Mouse (Mus musculus) ES-E14 (cell line): ENCODE data around the gene Kcnj10. TPM values are rescaled to one million over a fixed set of nuclear protein-coding genes. Genes with fewer than 3 reads are reported as not detected.

Source experiments
- DNase-seq: peaks from one replicate; pipeline ENCODE4 v3.0.0-alpha.2; 2013; ENCODE audit warnings: low read depth, low spot score
- H3K27ac ChIP-seq: 2 replicates; pipeline ENCODE4 v1.5.1; 2012; ENCODE audit warnings: low read depth, mild to moderate bottlenecking, low read length, moderate library complexity, mixed read lengths; ENCODE audit not compliant: poor library complexity, insufficient read depth, severe bottlenecking
- H3K36me3 ChIP-seq: 2 replicates; pipeline ENCODE4 v1.6.1; 2012; ENCODE audit warnings: mild to moderate bottlenecking, low read length, moderate library complexity, mixed read lengths; ENCODE audit not compliant: control insufficient read depth, poor library complexity, insufficient read depth, severe bottlenecking
- H3K4me1 ChIP-seq, 2 experiments: fragments of 150-350 bp in 1 of 2; sonication (generic) in 1 of 2; 2 replicates each; pipeline ENCODE4 v1.6.1; 2012; ENCODE audit warnings: low read length in 2 of 2, mild to moderate bottlenecking in 1 of 2, mixed read lengths in 1 of 2; ENCODE audit not compliant: control insufficient read depth in 2 of 2, insufficient read depth in 2 of 2, poor library complexity in 1 of 2
- H3K4me3 ChIP-seq, 2 experiments: fragments of 150-350 bp in 1 of 2; sonication (generic) in 1 of 2; 2 replicates each; pipeline ENCODE4 v1.5.1; 2012; ENCODE audit warnings: low read length in 2 of 2, low read depth in 1 of 2, mild to moderate bottlenecking in 1 of 2, mixed read lengths in 1 of 2; ENCODE audit not compliant: insufficient read depth in 1 of 2, poor library complexity in 1 of 2, severe bottlenecking in 1 of 2
- H3K9ac ChIP-seq: 2 replicates; pipeline ENCODE4 v1.6.1; 2012; ENCODE audit warnings: low read depth, mild to moderate bottlenecking, low read length, mixed read lengths; ENCODE audit not compliant: poor library complexity, insufficient read depth, severe bottlenecking
- H3K9me3 ChIP-seq: fragments of 150-350 bp; sonication (generic); 2 replicates; pipeline ENCODE4 v1.6.1; 2012; ENCODE audit warnings: low read depth, mild to moderate bottlenecking, low read length; ENCODE audit not compliant: control insufficient read depth, insufficient read depth
- CHD2 ChIP-seq: IDR thresholded peaks from 2 replicates; pipeline ENCODE4 v1.6.1; 2014; ENCODE audit warnings: mild to moderate bottlenecking, low read depth, low read length, inconsistent platforms
- HCFC1 ChIP-seq: IDR thresholded peaks from 2 replicates; pipeline ENCODE4 v1.6.1; 2012; ENCODE audit warnings: low read length, inconsistent platforms, borderline replicate concordance; ENCODE audit not compliant: insufficient read depth
- MAFK ChIP-seq: IDR thresholded peaks from 2 replicates; pipeline ENCODE4 v1.6.1; 2014; ENCODE audit warnings: mild to moderate bottlenecking, low read depth, low read length, inconsistent platforms; ENCODE audit not compliant: insufficient read depth
- ZC3H11A ChIP-seq: IDR thresholded peaks from 2 replicates; pipeline ENCODE4 v1.6.1; 2012; ENCODE audit warnings: low read depth, mild to moderate bottlenecking, inconsistent platforms, low read length, borderline replicate concordance
- ZNF384 ChIP-seq: IDR thresholded peaks from 2 replicates; pipeline ENCODE4 v1.6.1; 2012; ENCODE audit warnings: low read depth, low read length, inconsistent platforms
- in situ Hi-C, 2 experiments: fragments of 600-800 bp; cut with MboI; formaldehyde crosslinking; loops; one replicate each; pipeline ENCODE4 v1.15.1; 2025; ENCODE audit warnings: low sequenced_read_pairs in 2 of 2, inconsistent platforms in 1 of 2; ENCODE audit not compliant: unreplicated experiment in 2 of 2
- total RNA-seq: library from RNA; depleted of rRNA; stranded (reverse); fragments of 300-350 nt; gene quantifications from 2 replicates; pipeline ENCODE4 v1.2.3, GENCODE M21; 2012

Gene Kcnj10
- total RNA-seq, 1 experiment = 0.80 TPM

DNA sequence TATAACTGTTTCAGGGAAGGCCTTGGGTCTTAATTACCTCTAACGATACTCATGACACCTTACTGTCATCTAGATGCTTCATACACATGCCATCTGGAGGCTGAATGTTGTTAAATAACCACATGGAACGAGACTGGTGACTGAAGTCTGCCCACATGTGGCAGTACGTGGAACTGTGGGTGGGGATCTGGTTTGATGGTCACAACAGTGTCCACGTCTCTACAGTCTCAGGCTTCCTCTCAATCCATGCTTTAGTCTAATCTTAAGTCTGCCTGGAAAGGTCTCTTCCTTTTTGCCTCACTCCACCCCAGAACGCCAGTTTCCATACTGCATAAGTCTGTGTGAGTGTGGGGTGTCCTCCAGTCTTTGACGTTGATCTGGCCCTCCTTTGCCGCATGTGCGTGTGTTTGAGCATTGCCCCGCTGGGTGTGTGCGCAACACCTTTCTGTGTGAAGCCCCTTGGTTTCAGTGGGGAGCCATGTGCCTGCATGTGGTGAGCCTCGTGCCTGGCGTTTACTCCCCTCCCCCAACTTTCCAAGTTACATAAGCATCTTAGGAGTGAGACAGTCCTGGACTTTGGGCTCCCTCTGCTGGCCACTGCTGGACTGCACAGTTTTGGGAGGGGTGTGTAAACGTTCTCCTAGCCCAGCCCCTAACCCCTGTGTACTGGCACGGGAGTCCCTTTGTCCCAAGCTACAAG, 31.2 kb upstream of the Kcnj10 start:
- Histone ChIP-seq H3K4me3 (no peak overlapping the region), H3K9ac (peak overlapping the region; percentile 50; the same call in 1 of the 2 replicates), H3K36me3 (no peaks in the 10 kb centered on the region), H3K9me3 (no peaks in the 10 kb centered on the region), H3K4me1 (peaks cover 0 to 14% of the 10 kb centered on the region in 2 experiments; a peak in 2 of 4 replicates), H3K27ac (no peak overlapping the region; the same call in 1 of the 2 replicates)
- no peak; the same call in 1 of the 2 replicates for TF ChIP-seq HCFC1
- TF ChIP-seq ZC3H11A = peak; percentile 49; the same call in 1 of the 2 replicates
- TF ChIP-seq ZNF384 = no peak
- TF ChIP-seq CHD2 = no peak
- DNase-seq = peak; percentile 96
- in situ Hi-C loops = loop anchor here in 1 of 2 experiments (10.0 kb wide), 1 partner anchor 165 kb away; the partner anchor contains the start of gene Dcaf8

DNA sequence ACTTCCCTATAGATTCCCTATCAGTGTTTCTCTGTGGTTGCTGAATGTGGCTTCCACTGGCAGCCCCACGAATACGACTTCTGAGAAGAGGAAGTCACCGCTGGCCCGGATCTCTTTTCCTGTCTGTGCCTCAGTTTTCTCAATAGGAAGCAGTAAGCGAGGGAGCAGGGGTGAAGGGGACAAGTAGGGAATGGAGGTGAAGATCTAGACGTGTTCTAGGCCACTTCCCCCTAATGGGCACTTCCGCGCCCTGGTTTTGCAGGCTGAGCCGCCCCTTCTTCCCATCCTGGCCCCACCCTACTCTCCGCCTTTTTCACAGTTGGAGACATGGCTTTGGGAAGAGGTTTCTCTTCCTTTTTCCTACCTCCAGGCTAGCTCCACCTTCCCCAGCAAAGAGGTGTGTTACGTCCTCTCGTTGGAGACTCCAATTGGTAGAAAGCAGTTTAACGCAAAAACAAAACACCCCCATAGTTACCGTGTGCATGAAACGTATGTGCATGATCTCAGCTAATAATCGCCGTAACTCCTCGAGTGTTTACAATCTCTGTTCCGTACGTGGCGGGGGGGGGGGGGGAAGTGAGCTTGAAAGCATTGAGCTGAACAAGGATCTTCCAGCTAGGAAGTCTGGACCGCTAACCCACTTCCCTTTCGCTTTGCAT, 29.6 kb upstream of the Kcnj10 start:
- Histone ChIP-seq H3K9me3 (no peaks in the 10 kb centered on the region), H3K4me3 (peak overlapping the region; percentile 67 to 72), H3K36me3 (peaks cover 3% of the 10 kb centered on the region; the same call in 1 of the 2 replicates), H3K4me1 (peaks cover 0 to 16% of the 10 kb centered on the region in 2 experiments; a peak in 2 of 4 replicates), H3K9ac (peak overlapping the region; percentile 52; the same call in 1 of the 2 replicates), H3K27ac (no peak overlapping the region)
- peak; percentile 85 for DNase-seq
- TF ChIP-seq ZNF384 = no peak
- in situ Hi-C loops = loop anchor here in 1 of 2 experiments (10.0 kb wide), 1 partner anchor 167 kb away; the partner anchor contains the start of gene Dcaf8

DNA sequence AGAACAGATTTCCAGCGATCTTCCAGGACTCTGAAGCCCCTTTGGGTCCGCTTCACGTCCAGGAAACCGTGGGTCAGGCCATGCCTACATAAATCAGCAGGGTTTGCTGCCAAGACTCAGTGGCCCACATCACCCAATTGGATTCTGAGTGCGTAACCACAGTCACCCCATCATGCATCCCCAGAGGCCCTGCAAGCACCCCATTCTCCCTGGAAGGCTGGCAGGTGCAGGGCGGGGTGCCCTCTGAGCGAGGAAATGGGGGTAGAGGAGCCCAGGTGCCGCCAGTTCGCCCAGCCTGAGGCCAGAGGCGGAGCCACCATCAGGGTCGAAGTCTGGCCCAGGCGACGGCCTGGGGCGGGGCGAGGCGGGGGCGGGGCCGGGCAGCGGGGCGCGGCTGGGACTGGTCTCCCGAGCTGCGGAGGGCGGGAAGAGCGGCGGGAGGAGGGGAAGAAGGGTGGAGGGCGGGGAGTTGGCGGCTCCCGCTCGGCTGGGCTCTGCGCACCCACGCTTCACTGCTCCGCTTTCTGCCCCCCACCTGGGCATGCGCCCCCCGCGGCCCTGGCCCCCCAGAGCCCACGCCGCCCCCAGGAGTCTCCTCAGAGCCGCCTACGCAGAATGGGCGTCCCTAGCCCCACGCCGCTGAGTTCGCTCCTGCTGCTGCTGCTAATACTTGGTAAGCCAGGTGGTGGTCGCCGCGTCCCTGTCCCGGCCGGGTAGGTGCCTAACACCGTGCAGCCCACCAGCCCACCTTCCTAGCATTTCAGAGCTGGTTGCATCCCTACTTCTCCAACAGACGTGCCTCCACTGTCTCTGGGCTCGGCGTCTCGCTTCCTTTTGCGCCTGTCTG, 28.9 kb upstream of the Kcnj10 start:
- Histone ChIP-seq H3K36me3 (peaks cover 4% of the 10 kb centered on the region; the same call in 1 of the 2 replicates), H3K9me3 (no peaks in the 10 kb centered on the region), H3K9ac (peak overlapping the region; percentile 77), H3K4me1 (peaks cover 0 to 16% of the 10 kb centered on the region in 2 experiments; a peak in 2 of 4 replicates), H3K27ac (no peak overlapping the region), H3K4me3 (peak overlapping the region; percentile 72 to 84)
- DNase-seq = peak; percentile 86
- in situ Hi-C loops = loop anchor here in 1 of 2 experiments (10.0 kb wide), 1 partner anchor 167 kb away; the partner anchor contains the start of gene Dcaf8
- TF ChIP-seq MAFK (no peak), ZNF384 (no peak), HCFC1 (no peak), ZC3H11A (no peak), CHD2 (no peak)

DNA sequence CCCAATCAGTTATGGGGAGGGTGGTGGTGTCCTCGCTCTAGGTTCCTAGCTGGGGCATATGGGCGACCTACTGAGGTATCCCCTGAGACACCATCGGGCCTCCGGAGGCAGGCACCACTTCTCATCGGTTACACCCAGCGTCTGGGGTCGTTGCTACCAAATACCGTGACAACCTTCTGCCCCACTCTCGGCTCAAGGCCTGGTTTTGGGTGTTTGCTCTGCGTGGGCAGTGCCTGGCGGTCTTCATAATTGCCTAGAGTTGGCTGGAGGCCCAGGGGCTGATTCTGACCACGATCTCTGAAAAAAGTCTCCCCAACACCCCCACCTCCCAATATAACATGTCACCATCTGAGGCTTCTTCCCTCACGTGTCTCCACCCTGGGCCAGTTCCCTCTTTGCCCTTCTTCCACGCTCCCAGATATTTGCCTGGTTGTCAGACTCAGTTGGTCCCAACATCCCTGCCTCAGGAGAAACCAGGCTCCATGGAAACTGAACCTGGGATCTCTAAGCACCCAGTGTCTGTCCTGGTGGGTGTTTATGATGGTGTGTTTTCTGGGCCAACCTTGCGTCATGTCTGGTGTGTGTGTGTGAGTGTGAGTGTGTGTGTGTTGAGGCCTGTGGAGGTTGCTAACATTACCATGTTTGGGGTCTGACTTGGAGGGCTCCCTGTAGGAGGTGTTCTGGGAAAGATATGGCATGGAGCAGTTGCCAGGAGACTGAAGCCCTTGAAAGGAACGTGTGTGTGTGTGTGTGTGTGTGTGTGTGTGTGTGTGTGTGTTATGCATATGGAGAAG, 28.0 kb upstream of the Kcnj10 start:
- no peaks in the 10 kb centered on the region for H3K9me3 ChIP-seq
- H3K9ac ChIP-seq = peak overlapping the region; percentile 77
- peaks cover under 1 to 22% of the 10 kb centered on the region in 2 experiments; a peak in 2 of 4 replicates for H3K4me1 ChIP-seq
- in situ Hi-C loops = loop anchor here in 1 of 2 experiments (10.0 kb wide), 1 partner anchor 168 kb away; the partner anchor contains the start of gene Dcaf8
- TF ChIP-seq ZC3H11A (no peak), MAFK (no peak), HCFC1 (no peak), CHD2 (no peak), ZNF384 (no peak)
- no peak for DNase-seq
- peaks cover 4% of the 10 kb centered on the region; the same call in 1 of the 2 replicates for H3K36me3 ChIP-seq
- peak overlapping the region; percentile 72 to 84 for H3K4me3 ChIP-seq
- H3K27ac ChIP-seq = no peak overlapping the region
